Mouse (Mus musculus) hindbrain, embryonic 16.5 days (tissue): Measurements from ENCODE around the gene Tram2. TPM values are rescaled to one million over a fixed set of nuclear protein-coding genes. Genes with fewer than 3 reads are reported as not detected.

ENCODE experiments used
- ATAC-seq: fragments of 200-750 bp; cut with Nextera tagmentation; 2 replicates; pipeline ENCODE4 v1.8.0; 2017; ENCODE audit warnings: moderate TSS enrichment, moderate library complexity
- H3K27ac ChIP-seq: fragments of 300-500 bp; sonication (generic); 2 replicates; pipeline ENCODE4 v1.5.1; 2014; ENCODE audit warnings: low read depth, mild to moderate bottlenecking, control low read depth, low read length, moderate library complexity
- H3K27me3 ChIP-seq: fragments of 300-500 bp; sonication (generic); replicated peaks from 2 replicates; pipeline ENCODE4 v1.6.1; 2014; ENCODE audit warnings: low read length; ENCODE audit not compliant: control insufficient read depth, insufficient read depth
- H3K36me3 ChIP-seq: fragments of 300-500 bp; sonication (generic); 2 replicates; pipeline ENCODE4 v1.6.1; 2014; ENCODE audit warnings: mild to moderate bottlenecking, low read length, moderate library complexity, mixed read lengths; ENCODE audit not compliant: control insufficient read depth, insufficient read depth
- H3K4me1 ChIP-seq: fragments of 300-500 bp; sonication (generic); 2 replicates; pipeline ENCODE4 v1.6.1; 2014; ENCODE audit warnings: low read depth, low read length; ENCODE audit not compliant: control insufficient read depth, insufficient read depth
- H3K4me2 ChIP-seq: fragments of 300-500 bp; sonication (generic); 2 replicates; pipeline ENCODE4 v1.6.1; 2014; ENCODE audit warnings: mild to moderate bottlenecking, low read length, control low read depth, moderate library complexity
- H3K4me3 ChIP-seq: fragments of 300-500 bp; sonication (generic); 2 replicates; pipeline ENCODE4 v1.5.1; 2014; ENCODE audit warnings: mild to moderate bottlenecking, low read length, control low read depth, moderate library complexity
- H3K9ac ChIP-seq: fragments of 300-500 bp; sonication (generic); 2 replicates; pipeline ENCODE4 v1.6.1; 2014; ENCODE audit warnings: low read depth, mild to moderate bottlenecking, control low read depth, low read length, moderate library complexity
- H3K9me3 ChIP-seq: fragments of 300-500 bp; sonication (generic); 2 replicates; pipeline ENCODE4 v1.6.1; 2014; ENCODE audit warnings: mild to moderate bottlenecking, low read length, moderate library complexity; ENCODE audit not compliant: control insufficient read depth
- WGBS: fragments of 180-500 bp; shearing (Covaris S2); extraction: QIAGEN DNeasy Blood & Tissue Kit; methylation state at CpG from one replicate; pipeline ENCODE4 v1.1.7; 2014; 5-methylcytosine and 5-hydroxymethylcytosine counted together
- polyA plus RNA-seq: library from polyadenylated mRNA; unstranded; fragments of >200 nt; fragmentation: Nextera tagmentation; extraction: Ambion mirVana; gene quantifications from 2 replicates; pipeline ENCODE4 v1.2.1, GENCODE M21; 2015

Gene Tram2
- polyA plus RNA-seq, 1 experiment from 2014 or later, result 1.6 TPM

GRCm38 (mm10) chr1:21049005-21049404, 30.0 kb downstream of the Tram2 start:
- 91% methylated on average over 5 of the region's 5 CpGs for WGBS
- H3K4me1 ChIP-seq, result peaks cover 5% of the 10 kb centered on the region; the same call in 1 of the 2 replicates
- no peak overlapping the region for H3K27ac ChIP-seq
- no peaks in the 10 kb centered on the region for H3K27me3 ChIP-seq
- no peak for ATAC-seq
- no peaks in the 10 kb centered on the region for H3K36me3 ChIP-seq
- no peaks in the 10 kb centered on the region for H3K9me3 ChIP-seq
- H3K9ac ChIP-seq, result no peak overlapping the region
- no peak overlapping the region for H3K4me3 ChIP-seq
- H3K4me2 ChIP-seq, result no peak overlapping the region

GRCm38 (mm10) chr1:21048402-21048801, 30.6 kb downstream of the Tram2 start:
- H3K9me3 ChIP-seq, result no peaks in the 10 kb centered on the region
- H3K4me3 ChIP-seq, result no peak overlapping the region
- H3K4me2 ChIP-seq, result no peak overlapping the region
- no peaks in the 10 kb centered on the region for H3K27me3 ChIP-seq
- 79% methylated on average over 8 of the region's 8 CpGs for WGBS
- ATAC-seq, result no peak
- no peak overlapping the region for H3K27ac ChIP-seq
- H3K36me3 ChIP-seq, result no peaks in the 10 kb centered on the region
- peaks cover 5% of the 10 kb centered on the region; the same call in 1 of the 2 replicates for H3K4me1 ChIP-seq
- no peak overlapping the region for H3K9ac ChIP-seq

- H3K27ac ChIP-seq, result no peak overlapping the region
- no peak overlapping the region for H3K4me2 ChIP-seq
- H3K9ac ChIP-seq, result no peak overlapping the region
- ATAC-seq, result no peak
- no peaks in the 10 kb centered on the region for H3K27me3 ChIP-seq
- H3K4me3 ChIP-seq, result no peak overlapping the region
- no peaks in the 10 kb centered on the region for H3K4me1 ChIP-seq
- 87% methylated on average over 7 of the region's 7 CpGs for WGBS
- no peaks in the 10 kb centered on the region for H3K9me3 ChIP-seq
- H3K36me3 ChIP-seq, result no peaks in the 10 kb centered on the region
These were observed 36.6 kb downstream of the Tram2 start for GRCm38 (mm10) chr1:21042461-21042860.

- Histone ChIP-seq H3K4me2 (no peak overlapping the region), H3K27ac (no peak overlapping the region), H3K27me3 (no peaks in the 10 kb centered on the region), H3K9me3 (no peaks in the 10 kb centered on the region), H3K9ac (no peak overlapping the region), H3K4me3 (no peak overlapping the region), H3K36me3 (no peaks in the 10 kb centered on the region), H3K4me1 (no peaks in the 10 kb centered on the region)
- WGBS, result 89% methylated on average over 7 of the region's 7 CpGs
- no peak for ATAC-seq
These were observed 38.3 kb downstream of the Tram2 start for GRCm38 (mm10) chr1:21040610-21041326.

- Histone ChIP-seq H3K27me3 (no peaks in the 10 kb centered on the region), H3K27ac (no peak overlapping the region)
- no peak for ATAC-seq
These were observed 38.9 kb downstream of the Tram2 start for GRCm38 (mm10) chr1:21040173-21040572.

GRCm38 (mm10) chr1:21039564-21039963, 39.5 kb downstream of the Tram2 start:
- Histone ChIP-seq H3K4me2 (no peak overlapping the region), H3K9ac (no peak overlapping the region), H3K9me3 (no peaks in the 10 kb centered on the region), H3K4me1 (no peaks in the 10 kb centered on the region), H3K36me3 (no peaks in the 10 kb centered on the region), H3K27me3 (no peaks in the 10 kb centered on the region), H3K4me3 (no peak overlapping the region), H3K27ac (no peak overlapping the region)
- ATAC-seq, result peak; percentile 60; the same call in 1 of the 2 replicates
- 83% methylated on average over 3 of the region's 3 CpGs for WGBS

More at GRCm38 (mm10) chr1:21040173-21040572, 38.9 kb downstream of the Tram2 start:
- Histone ChIP-seq H3K4me1 (no peaks in the 10 kb centered on the region), H3K4me3 (no peak overlapping the region), H3K36me3 (no peaks in the 10 kb centered on the region), H3K4me2 (no peak overlapping the region), H3K9me3 (no peaks in the 10 kb centered on the region), H3K9ac (no peak overlapping the region)
- WGBS, result 91% methylated on average over 7 of the region's 7 CpGs

- H3K9me3 ChIP-seq, result no peaks in the 10 kb centered on the region
- no peak overlapping the region for H3K4me2 ChIP-seq
- WGBS, result 86% methylated on average over 6 of the region's 6 CpGs
- no peak overlapping the region for H3K4me3 ChIP-seq
- H3K4me1 ChIP-seq, result no peaks in the 10 kb centered on the region
- no peak for ATAC-seq
- H3K27ac ChIP-seq, result no peak overlapping the region
- no peaks in the 10 kb centered on the region for H3K36me3 ChIP-seq
- H3K9ac ChIP-seq, result no peak overlapping the region
- no peaks in the 10 kb centered on the region for H3K27me3 ChIP-seq
These were observed 41.0 kb downstream of the Tram2 start for GRCm38 (mm10) chr1:21037881-21038601.

- no peak for ATAC-seq
- Histone ChIP-seq H3K36me3 (no peaks in the 10 kb centered on the region), H3K4me3 (no peak overlapping the region), H3K9ac (no peak overlapping the region), H3K27me3 (no peaks in the 10 kb centered on the region), H3K4me1 (no peaks in the 10 kb centered on the region), H3K9me3 (no peaks in the 10 kb centered on the region), H3K27ac (no peak overlapping the region), H3K4me2 (no peak overlapping the region)
- WGBS, result 83% methylated on average over 6 of the region's 6 CpGs
These were observed 43.2 kb downstream of the Tram2 start for GRCm38 (mm10) chr1:21035878-21036277.

- no peak overlapping the region for H3K4me2 ChIP-seq
These were observed 45.3 kb downstream of the Tram2 start for GRCm38 (mm10) chr1:21033792-21034119.

More at GRCm38 (mm10) chr1:21033792-21034119, 45.3 kb downstream of the Tram2 start:
- H3K4me1 ChIP-seq, result no peaks in the 10 kb centered on the region
- no peak overlapping the region for H3K4me3 ChIP-seq
- no peak overlapping the region for H3K27ac ChIP-seq
- H3K9me3 ChIP-seq, result no peaks in the 10 kb centered on the region
- H3K27me3 ChIP-seq, result no peaks in the 10 kb centered on the region
- ATAC-seq, result no peak
- H3K9ac ChIP-seq, result no peak overlapping the region
- H3K36me3 ChIP-seq, result no peaks in the 10 kb centered on the region
